Mouse (Mus musculus): ENCODE measurements at regions not wholly inside any gene's neighbourhood (a gene's known extent, or its start where the extent isn't known, plus 50 kb on each side); places are given as distances from the start of the nearest gene placed in this dataset.

DNA sequence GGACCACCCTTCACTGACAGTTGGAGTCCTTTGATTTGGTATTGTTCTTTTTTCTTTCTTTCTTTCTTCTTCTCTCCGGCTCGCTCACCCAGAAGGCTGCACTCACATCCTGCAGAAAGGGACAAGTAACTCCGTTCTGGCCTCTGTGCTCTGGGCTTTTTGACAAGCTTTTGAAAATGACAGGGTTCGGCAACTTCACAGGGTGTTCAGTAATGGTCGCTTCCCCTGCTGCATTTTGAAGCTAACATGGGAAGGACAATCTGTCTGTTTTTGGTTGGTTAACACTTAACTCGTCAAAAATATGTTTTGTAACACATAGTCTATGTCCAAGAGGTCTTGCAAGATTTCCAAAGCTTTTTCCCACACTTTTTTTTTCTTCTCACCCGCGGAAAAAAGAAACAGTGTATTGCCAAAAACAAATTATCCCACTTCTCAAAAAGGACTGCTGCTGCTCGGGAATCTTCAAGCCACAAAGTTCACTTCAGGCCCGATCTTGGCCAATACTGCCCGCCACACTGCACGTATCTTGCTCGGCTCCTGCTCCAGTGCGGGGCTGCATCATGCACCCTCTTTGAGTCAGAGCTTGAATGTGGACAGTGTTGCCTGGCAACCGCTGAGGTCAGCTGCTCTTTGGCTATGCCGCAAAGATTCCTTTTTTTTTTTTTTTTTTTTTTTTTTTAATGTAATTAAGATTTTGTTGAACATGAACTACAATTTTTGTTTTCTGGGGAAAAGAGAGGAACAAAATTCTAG, 209.4 kb upstream of the Inhba start:
- DNase-seq (ENCODE audit: low read depth), result peak; percentile 67
- TF ChIP-seq CTCF (IDR thresholded peaks at IDR 0.05; ENCODE audit: borderline replicate concordance, extremely low read depth, insufficient read depth, insufficient read length), result no peak
- TF ChIP-seq POLR2A (IDR thresholded peaks at IDR 0.05; ENCODE audit: borderline replicate concordance, extremely low read depth, insufficient read depth, insufficient read length, poor library complexity, severe bottlenecking), result no peak

DNA sequence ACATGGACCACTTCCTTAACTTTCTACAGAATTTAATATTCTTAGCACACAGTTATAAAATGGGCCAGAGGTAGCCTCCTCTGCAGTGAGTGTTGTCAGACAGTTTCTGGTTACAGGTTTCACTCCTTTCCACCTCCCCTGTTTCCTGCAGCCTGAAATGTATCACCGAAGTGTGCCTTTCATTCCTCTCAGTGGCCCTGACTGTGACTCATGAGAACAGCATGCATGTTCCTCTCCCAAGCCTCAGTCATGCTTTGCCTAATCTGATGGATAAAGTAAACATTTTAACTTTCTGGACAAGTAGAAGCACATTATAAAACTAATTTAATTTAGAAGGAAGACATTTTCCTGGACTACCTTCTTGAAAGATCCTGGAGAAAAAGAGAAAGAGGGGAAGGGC, 207.7 kb upstream of the Inhba start:
- TF ChIP-seq CTCF (IDR thresholded peaks at IDR 0.05; ENCODE audit: borderline replicate concordance, extremely low read depth, insufficient read depth, insufficient read length) (no peak), POLR2A (IDR thresholded peaks at IDR 0.05; ENCODE audit: borderline replicate concordance, extremely low read depth, insufficient read depth, insufficient read length, poor library complexity, severe bottlenecking) (no peak)
- no peak for DNase-seq (ENCODE audit: low read depth)

DNA sequence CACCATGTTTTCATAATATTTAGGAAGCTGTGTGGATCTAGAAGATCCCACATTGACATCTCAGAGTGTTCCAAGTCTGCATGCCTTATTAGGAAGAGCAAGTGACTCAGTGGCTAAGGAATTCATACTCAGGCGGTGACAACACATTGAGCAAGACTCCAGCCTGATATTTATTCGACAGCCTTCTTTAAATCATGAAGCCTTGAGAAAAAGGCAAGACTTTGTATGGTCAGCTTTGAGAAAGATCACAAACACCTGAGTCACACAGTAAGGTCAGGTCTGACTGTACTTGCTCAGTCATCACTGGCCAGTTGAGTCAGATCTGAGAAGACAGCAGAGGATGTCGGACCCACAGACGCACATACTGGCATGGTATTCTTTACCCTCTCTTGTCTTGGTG, 204.7 kb upstream of the Inhba start:
- DNase-seq (ENCODE audit: low read depth), result no peak
- TF ChIP-seq POLR2A (IDR thresholded peaks at IDR 0.05; ENCODE audit: borderline replicate concordance, extremely low read depth, insufficient read depth, insufficient read length, poor library complexity, severe bottlenecking) (no peak), CTCF (IDR thresholded peaks at IDR 0.05; ENCODE audit: borderline replicate concordance, extremely low read depth, insufficient read depth, insufficient read length) (no peak)

DNA sequence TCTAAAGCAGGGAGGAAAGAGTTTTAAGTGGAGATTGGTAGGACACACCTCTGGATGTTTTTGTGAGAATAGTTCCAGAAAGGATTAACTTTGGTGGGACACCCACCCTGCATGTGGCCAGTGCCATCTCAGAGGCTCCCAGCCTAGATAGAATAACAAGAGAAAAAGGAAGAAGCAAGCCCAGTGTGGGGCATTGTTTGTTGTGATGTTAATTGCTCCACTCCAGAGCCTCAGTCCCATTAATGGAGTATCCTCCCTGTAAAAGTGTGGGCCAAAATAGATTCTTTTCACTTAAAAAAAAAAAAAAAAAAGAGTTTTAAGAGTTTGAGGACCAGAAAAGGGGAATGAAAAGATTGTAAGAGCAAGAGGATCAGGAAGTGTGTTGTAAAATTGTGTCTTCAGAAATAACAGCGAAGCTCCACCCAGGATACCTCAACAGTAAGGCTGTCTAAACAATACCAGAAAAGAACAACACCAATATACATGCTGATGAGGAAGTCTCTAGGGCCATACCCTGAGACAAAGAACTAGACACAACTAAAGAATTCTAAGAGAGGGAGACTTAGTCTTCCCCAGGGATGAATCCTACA, 189.3 kb upstream of the Inhba start:
- DNase-seq (ENCODE audit: low read depth), result no peak
- TF ChIP-seq CTCF (IDR thresholded peaks at IDR 0.05; ENCODE audit: borderline replicate concordance, extremely low read depth, insufficient read depth, insufficient read length) (no peak), POLR2A (IDR thresholded peaks at IDR 0.05; ENCODE audit: borderline replicate concordance, extremely low read depth, insufficient read depth, insufficient read length, poor library complexity, severe bottlenecking) (no peak)

DNA sequence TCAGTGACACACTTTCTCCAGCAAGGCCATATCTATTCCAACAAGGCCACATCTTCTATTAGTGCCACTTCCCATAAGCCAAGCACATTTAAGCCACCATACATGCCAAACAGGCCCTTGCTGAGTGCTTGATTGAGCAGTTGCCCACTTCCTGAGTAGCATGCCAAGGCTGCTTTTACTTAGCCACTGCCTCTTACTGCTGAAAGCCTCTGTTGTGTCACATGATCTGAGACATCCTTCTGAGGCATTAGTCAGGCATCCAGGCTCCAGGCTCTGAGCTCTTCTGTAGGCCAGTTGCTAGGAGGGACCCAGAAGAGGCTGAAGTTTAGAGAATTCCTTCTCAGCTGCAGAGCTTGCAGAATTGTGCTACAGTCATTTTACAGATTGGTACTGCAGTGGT, 165.8 kb upstream of the Inhba start:
- DNase-seq (ENCODE audit: low read depth), result no peak

DNA sequence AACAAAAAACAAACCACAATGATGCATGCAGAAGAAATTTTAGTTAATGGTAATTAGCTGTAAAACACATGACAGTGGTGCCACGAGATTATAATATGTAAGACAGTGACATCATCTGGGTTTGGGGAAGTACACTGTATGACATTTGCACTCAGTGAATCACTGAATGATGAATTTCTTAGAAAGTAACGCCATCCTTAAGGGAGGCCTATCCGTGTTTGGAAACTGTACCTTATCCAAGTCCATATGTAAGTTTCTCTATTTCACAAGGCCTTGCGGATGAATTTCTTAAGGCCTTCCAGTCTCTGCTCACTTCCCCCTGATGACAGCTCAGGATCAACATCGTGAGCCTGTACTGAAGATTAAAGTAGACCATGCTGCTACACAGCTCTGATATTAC, 163.6 kb upstream of the Inhba start:
- TF ChIP-seq POLR2A (IDR thresholded peaks at IDR 0.05; ENCODE audit: borderline replicate concordance, extremely low read depth, insufficient read depth, insufficient read length, poor library complexity, severe bottlenecking) (no peak), CTCF (IDR thresholded peaks at IDR 0.05; ENCODE audit: borderline replicate concordance, extremely low read depth, insufficient read depth, insufficient read length) (no peak)
- no peak for DNase-seq (ENCODE audit: low read depth)

More for the DNA sequence above, 165.8 kb upstream of the Inhba start:
- no peak for TF ChIP-seq POLR2A (IDR thresholded peaks at IDR 0.05; ENCODE audit: borderline replicate concordance, extremely low read depth, insufficient read depth, insufficient read length, poor library complexity, severe bottlenecking)
- no peak for TF ChIP-seq CTCF (IDR thresholded peaks at IDR 0.05; ENCODE audit: borderline replicate concordance, extremely low read depth, insufficient read depth, insufficient read length)

DNA sequence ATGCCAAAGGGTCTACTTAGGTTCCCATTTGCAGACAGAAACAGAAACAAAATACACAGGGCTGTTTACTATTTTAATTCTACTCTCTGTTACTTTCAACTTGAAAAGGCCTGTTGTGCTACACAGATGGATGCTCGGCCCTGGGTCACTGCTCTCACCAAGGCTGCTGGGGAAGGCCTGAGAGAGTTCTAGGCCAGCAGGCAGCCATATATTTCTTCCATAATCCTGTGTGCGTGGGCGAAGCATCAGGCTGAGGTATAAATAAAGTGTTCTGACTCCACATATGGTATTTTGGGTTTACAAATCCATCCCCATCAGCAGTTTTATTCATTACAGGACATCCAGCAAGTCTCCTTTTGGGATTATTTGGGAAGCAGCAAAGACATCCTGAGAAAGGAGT, 162.5 kb upstream of the Inhba start:
- TF ChIP-seq POLR2A (IDR thresholded peaks at IDR 0.05; ENCODE audit: borderline replicate concordance, extremely low read depth, insufficient read depth, insufficient read length, poor library complexity, severe bottlenecking) (no peak), CTCF (IDR thresholded peaks at IDR 0.05; ENCODE audit: borderline replicate concordance, extremely low read depth, insufficient read depth, insufficient read length) (no peak)
- no peak for DNase-seq (ENCODE audit: low read depth)

DNA sequence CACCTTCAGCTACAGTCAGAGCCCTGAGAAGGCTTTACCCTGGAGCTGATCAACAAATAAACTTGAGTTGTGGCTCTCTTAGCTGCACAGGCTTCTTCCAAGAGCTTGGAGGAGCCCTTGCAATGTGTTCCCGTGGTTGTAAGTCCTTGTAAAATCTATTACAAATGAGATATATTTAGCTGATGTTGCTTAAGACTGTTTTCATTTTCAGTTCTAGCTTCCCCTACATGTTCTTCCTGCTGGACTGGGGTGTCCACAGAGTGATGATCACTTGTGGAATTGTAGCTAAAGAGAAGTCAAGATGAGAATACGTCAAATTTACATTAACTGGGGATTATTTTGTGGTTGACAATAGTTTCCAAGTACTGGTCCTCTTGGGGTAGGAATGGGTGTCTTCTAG, 161.3 kb upstream of the Inhba start:
- DNase-seq (ENCODE audit: low read depth), result peak; percentile 5
- TF ChIP-seq POLR2A (IDR thresholded peaks at IDR 0.05; ENCODE audit: borderline replicate concordance, extremely low read depth, insufficient read depth, insufficient read length, poor library complexity, severe bottlenecking) (no peak), CTCF (IDR thresholded peaks at IDR 0.05; ENCODE audit: borderline replicate concordance, extremely low read depth, insufficient read depth, insufficient read length) (no peak)

DNA sequence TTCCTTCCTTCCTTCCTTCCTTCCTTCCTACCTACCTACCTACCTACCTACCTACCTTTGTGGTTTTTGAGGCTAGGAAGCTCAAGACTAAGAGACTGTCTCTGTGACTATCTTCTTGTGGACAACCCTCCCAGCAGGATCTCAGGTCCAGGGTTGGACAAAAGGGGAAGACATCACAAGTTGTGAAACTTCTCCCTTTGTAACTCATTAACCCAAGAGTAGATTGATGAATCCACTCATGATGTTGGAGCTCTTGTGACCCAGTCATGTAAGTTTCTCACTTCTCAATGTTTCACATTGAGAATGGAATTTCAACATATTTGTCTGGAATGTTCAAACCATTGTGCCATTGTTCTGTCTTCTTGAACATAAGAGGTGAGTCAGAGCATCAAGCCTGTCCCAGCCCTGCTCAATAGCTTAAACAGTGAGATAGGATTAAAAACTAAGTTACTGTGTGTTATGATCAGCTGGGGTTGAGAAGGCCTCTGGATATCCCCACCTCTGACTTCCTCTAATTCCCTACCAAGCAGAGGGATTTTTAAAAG, 158.6 kb upstream of the Inhba start:
- no peak for DNase-seq (ENCODE audit: low read depth)
- TF ChIP-seq POLR2A (IDR thresholded peaks at IDR 0.05; ENCODE audit: borderline replicate concordance, extremely low read depth, insufficient read depth, insufficient read length, poor library complexity, severe bottlenecking), result no peak
- TF ChIP-seq CTCF (IDR thresholded peaks at IDR 0.05; ENCODE audit: borderline replicate concordance, extremely low read depth, insufficient read depth, insufficient read length), result no peak

DNA sequence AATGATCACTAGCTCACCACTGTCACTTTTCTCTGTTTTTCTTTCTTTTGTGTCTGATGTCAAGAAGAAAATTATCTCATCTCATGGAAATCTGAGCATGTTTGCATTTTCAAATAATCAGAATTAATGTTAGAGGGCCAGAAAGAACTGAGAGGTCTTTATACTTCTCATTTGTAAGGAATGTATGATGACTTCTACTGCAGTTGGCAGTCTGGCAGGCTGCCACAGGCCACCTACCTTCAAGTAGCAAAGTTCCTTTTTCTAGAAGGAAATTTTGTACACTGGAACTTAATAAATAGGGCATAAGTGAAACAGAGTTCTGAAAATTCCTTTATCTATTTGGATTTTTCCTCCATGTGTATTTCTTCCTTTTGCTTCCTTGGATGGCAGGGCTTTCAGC, 148.7 kb upstream of the Inhba start:
- no peak for DNase-seq (ENCODE audit: low read depth)
- TF ChIP-seq POLR2A (IDR thresholded peaks at IDR 0.05; ENCODE audit: borderline replicate concordance, extremely low read depth, insufficient read depth, insufficient read length, poor library complexity, severe bottlenecking) (no peak), CTCF (IDR thresholded peaks at IDR 0.05; ENCODE audit: borderline replicate concordance, extremely low read depth, insufficient read depth, insufficient read length) (no peak)

DNA sequence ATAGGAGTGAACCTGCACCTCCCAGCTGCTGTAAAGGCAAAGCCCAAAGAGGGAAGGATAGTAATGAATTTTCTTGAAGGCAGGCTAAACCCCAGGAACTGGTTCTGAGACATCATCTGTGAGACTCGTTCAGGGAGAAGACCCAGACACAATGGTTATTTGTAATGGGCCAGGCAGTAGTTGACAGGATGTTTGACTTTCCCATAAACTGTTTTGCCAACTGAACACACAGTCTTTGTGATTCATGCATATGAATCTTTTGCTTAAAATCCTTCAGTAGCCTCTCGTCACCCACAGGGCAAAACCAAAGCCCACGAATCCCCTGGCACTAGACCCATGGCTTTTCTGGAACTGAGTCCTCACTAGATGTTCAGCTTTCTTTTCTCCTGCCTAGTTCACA, 148.3 kb upstream of the Inhba start:
- DNase-seq (ENCODE audit: low read depth), result no peak
- TF ChIP-seq POLR2A (IDR thresholded peaks at IDR 0.05; ENCODE audit: borderline replicate concordance, extremely low read depth, insufficient read depth, insufficient read length, poor library complexity, severe bottlenecking), result no peak
- no peak for TF ChIP-seq CTCF (IDR thresholded peaks at IDR 0.05; ENCODE audit: borderline replicate concordance, extremely low read depth, insufficient read depth, insufficient read length)

All from brain, embryonic 14.5 days (tissue).